Mouse (Mus musculus): ENCODE measurements at regions not wholly inside any gene's neighbourhood (a gene's known extent, or its start where the extent isn't known, plus 50 kb on each side); places are given as distances from the start of the nearest gene placed in this dataset.

GRCm38 (mm10) chr1:75997222-75997621 lies 451.2 kb downstream of the Slc4a3 start:
- no peak for DNase-seq (ENCODE audit: low spot score in 2 of 2)

- DNase-seq (ENCODE audit: low spot score in 2 of 2): no peak
These were observed 455.1 kb downstream of the Slc4a3 start for GRCm38 (mm10) chr1:76001124-76001523.

- DNase-seq (ENCODE audit: low spot score in 2 of 2): no peak
These were observed 463.5 kb downstream of the Slc4a3 start for GRCm38 (mm10) chr1:76009601-76010000.

DNA sequence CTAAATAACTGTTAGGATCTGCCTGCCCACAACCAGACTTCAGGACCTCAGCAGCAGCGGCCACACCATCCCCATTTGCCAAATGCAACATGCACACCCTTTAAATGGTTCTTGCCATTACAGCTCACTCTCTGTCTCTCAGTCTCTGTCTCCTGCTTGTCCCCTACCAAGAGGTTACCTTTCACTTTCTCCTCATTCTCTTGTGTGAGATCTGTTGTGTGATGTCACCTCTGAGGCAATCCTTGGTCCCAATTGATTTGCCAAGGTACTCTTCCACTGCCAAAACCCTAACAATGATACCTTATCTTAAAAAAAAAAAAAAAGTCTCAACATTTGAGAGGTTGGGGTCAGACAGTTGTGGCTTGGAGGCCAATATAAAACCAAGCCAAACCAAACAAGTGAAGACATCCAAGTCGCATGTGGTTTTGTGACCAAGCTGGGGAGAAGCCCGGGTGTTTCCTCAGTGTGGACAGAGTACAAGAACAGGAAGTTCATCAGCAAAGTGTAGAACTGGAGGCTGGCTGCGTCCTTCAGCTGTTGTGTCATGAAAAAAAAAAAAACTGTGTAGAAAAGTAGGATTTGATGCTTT lies 464.2 kb downstream of the Slc4a3 start:
- no peak for DNase-seq (ENCODE audit: low spot score in 2 of 2)

GRCm38 (mm10) chr1:76018588-76018987 lies 472.5 kb downstream of the Slc4a3 start:
- no peak for DNase-seq (ENCODE audit: low spot score in 2 of 2)

DNA sequence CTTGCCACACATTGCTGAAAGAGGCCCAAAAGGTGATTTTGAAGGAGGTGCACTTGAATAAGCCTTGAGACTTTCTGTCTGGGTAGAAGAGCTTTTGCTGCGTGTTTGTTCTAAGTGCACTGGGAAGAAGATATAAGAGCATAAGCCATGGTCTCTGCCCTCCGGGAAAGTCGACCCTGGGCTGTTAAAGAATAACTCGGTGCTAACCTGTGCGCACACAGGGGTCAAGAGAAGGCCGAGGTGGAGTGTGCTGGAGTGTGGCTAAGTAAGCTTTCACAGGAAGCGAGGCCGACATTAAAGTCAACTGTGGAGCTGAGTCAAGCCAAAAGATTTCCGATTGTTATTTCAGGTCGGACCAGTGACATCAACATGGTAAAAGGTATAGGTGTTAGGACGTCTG lies 473.0 kb downstream of the Slc4a3 start:
- no peak for DNase-seq (ENCODE audit: low spot score in 2 of 2)

GRCm38 (mm10) chr1:76024650-76025049 lies 478.6 kb downstream of the Slc4a3 start:
- no peak for DNase-seq (ENCODE audit: low spot score in 2 of 2)

- no peak for DNase-seq (ENCODE audit: low spot score in 2 of 2)
These were observed 479.3 kb downstream of the Slc4a3 start for GRCm38 (mm10) chr1:76025389-76025788.

DNA sequence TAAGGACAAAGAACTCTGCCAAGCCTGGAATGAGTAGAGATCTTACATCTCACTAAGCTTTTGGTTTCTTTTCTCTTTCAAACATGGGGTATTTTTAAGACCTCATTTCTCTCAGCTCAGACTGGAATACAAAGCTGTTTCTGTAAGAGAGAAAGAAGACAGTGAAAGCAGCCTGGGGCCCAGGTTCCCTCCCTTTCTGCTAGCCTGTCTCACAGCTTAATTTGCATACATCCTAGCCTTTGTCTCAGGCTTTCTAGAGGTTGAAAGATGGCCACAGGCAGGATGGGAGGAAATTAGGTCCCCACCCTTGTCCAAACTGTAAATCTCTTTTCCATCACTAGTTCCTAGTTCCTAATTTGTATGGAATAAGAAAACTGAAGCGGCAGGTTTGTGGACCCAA lies 483.0 kb downstream of the Slc4a3 start:
- DNase-seq (ENCODE audit: low spot score in 2 of 2): no peak

GRCm38 (mm10) chr1:76031171-76031922 lies 485.3 kb downstream of the Slc4a3 start:
- DNase-seq (ENCODE audit: low spot score in 2 of 2): no peak

- no peak for DNase-seq (ENCODE audit: low spot score in 2 of 2)
These were observed 485.8 kb downstream of the Slc4a3 start for GRCm38 (mm10) chr1:76031923-76032285.

DNA sequence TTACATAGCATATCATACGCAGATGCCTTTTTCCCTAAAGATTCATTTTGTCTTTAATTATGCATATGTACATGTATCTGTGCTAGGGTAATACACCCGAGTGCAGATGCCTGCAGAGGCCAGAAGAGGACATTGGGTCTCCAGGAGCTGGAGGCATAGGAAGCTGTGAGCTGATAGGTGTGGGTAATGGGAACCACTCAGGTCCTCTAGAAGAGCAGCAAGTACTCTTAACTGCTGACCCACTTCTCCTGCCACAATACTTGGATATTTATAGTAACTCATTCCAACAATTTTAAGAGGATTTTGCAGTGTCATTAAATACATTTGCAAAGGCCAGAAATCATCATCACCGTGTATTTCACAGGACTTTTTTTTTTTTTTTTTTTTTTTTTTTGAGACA lies 486.6 kb downstream of the Slc4a3 start:
- DNase-seq (ENCODE audit: low spot score in 2 of 2): no peak

DNA sequence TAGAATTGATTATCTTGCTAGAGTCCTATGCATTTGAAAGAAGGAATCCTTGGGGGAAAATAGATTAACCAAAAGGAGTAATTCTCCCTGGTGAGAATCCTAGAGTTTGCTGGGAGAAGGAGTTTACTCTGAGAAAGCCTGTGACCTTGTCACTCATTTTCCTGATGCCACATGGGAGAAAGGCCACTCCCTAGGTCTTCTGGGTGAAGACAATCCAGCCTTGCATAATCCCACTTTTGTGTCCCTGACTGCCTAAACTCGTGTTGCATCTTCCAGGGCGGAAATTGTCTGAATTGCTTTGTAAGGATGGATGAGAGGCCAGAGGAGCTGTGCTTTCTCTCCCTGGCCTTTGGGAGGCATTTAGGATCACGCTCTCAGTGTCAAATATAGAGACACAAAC lies 490.2 kb downstream of the Slc4a3 start:
- no peak for DNase-seq (ENCODE audit: low spot score in 2 of 2)

GRCm38 (mm10) chr1:76039029-76039655 lies 493.1 kb downstream of the Slc4a3 start:
- DNase-seq (ENCODE audit: low spot score in 2 of 2): peak; percentile 14 to 49

GRCm38 (mm10) chr1:76039661-76040060 lies 493.6 kb downstream of the Slc4a3 start:
- no peak for DNase-seq (ENCODE audit: low spot score in 2 of 2)

DNA sequence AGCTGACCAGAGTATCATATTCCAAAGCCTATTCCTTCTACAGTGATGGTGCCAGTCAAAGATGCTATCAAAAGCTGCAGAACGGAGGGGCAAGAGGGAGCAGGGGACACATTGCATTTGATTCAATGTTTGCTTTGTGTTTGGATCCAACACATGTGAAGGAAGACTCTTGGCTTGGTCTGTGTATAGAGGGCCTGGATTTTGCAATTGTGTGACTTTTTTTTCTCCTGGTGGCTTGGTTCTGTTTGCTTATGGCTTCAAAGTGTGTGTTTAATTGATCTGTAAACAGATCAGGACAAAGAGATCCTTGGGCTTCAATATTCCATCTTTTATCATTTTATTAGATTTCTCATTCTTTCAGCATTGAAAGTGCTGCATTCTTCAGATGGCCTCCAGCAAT lies 504.2 kb downstream of the Slc4a3 start:
- no peak for DNase-seq (ENCODE audit: low spot score in 2 of 2)

DNA sequence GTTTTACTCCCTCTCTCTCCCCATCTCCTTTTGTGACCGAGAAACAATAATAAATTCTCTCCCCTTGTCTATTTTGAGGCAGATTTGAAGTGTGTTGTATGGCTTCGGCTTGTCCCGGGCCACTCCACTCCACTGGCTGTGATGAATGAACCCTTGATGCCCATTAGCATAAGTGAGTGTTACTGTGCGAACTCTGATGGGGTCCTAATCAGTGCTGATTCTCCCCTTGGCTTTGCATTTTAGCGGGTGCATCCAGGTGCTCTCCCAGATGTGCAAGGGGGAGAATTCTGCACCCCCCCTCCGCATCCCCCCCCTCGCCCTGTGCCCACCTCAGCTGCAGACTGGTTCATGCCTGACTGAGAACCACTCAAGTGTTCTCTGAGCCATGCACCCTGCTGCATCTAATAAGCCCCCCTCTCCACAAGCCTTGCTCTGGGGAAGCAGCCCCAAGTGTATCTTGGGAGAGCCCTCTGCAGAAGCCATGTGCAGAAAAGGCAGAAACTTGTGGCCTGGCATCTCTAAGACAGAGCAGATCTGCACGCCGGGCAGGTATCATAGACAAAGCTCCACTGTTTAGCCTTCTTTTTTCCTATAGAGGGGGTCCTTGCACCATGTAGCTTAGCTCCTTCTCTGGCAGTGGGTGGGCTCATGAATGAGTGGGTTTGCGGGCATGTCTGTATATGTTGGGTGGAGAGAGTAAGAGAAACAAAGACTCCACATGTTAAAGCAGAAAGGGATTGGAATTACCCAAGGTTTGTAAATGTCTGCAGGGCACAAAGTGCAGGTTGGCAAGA lies 507.5 kb downstream of the Slc4a3 start:
- DNase-seq (ENCODE audit: low spot score in 2 of 2): no peak

DNA sequence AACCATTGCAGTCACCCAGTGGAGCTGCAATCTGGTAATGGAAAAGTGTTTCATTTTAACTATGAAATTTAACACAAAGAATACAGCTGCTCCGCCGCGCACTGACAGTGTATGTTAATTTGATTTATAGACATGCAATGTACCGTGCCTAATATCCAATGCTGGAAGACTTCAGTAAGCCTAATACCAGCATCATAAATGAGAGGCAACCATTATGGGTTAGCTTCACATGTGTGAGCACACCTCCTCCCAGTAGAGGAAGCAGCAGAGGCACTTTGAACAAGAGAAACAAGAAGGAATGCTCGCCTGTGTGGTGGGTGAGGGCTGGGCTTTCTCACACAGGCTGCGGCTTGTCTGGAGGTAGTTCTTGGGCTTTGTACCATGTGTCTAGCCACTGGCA lies 519.7 kb downstream of the Slc4a3 start:
- no peak for DNase-seq (ENCODE audit: low spot score in 2 of 2)

DNA sequence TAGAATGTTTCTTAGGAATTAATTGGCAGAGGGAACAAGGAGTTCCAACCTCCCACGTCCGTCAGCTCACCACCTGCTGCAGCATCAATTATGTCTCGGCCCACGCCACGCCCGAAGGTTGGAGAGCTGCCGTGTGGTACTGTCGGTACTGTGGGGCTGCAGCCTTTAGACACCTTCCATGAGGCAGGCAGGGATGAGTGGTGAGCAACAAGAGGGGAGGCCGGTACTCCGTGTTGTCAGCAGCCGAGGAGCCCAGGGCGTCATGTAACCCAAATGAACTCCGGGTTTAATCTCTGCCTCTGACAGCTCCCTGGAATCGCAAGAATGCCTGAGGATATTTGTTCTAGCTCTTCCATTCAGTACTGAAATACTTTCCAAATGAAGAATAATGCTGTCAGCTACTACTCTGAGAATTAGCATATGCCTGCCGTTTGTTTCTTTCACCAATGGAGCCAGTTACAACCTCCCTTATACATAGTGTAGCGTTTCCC lies 524.8 kb downstream of the Slc4a3 start:
- peak; percentile 77 to 83 for DNase-seq (ENCODE audit: low spot score in 2 of 2)

DNA sequence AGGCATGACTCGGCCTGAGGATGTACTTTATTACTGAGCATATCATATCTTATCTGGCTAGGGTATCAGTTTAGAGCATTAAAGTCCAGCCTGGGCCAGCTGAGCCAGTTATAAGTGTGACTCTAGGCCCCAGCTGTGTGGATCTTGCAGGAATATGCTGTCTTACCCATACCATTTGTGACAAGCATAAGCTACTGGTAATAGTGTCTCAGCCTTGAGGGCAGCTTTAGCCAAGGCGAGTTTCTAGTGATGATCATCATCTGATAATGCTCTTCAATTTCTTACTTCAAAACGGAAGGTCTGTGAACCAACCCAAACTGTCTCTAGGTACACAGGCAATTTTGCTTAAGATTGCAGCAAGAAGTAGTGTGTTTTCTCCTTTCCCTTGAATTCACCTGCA lies 529.1 kb downstream of the Slc4a3 start:
- DNase-seq (ENCODE audit: low spot score in 2 of 2): no peak

GRCm38 (mm10) chr1:76075685-76076455 lies 529.8 kb downstream of the Slc4a3 start:
- no peak for DNase-seq (ENCODE audit: low spot score in 2 of 2)
